Mouse (Mus musculus): ENCODE data around the gene Cidec.

DNA sequence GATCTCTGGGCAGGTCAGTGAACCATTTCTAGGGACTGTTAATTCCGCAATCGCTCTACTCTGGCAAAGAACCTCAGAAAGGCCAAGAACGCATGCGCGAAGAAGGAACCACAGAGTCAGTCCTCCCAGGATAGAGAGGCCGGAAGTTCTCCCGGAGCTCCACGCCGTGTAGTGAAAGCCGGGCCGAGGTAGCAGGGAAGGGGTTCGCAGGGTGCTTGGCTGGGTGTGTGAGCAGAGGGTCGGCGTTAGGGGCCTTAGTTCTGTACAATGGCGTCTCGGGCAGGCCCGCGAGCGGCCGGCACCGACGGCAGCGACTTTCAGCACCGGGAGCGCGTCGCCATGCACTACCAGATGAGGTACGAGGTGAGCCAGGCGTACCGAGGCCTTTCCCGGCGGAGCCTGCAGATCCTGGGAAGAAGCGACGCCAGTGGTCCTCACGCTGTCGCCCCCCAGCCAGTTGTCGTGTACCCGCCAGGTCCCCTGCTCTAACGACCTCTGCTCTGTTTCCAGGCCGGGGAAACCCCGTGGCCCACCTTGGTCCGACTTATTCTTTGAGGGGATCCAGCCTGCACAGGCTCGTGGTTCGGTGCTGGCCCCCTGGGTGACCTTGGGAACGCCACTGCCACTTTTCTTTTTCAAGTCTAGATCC is 7.0 kb upstream of the Cidec start, which contains the start of gene Jagn1:
- peak; percentile 62 for TF ChIP-seq POLR2A (IDR thresholded peaks at IDR 0.05; ENCODE audit: low read depth, low read length)
- no peak for TF ChIP-seq CTCF (IDR thresholded peaks at IDR 0.05; ENCODE audit: extremely low read depth, insufficient read depth, insufficient read length, insufficient replicate concordance)
